Mouse (Mus musculus): Measurements from ENCODE around the gene Efna5. TPM values are rescaled to one million over a fixed set of nuclear protein-coding genes. Genes with fewer than 3 reads are reported as not detected.

Gene Efna5
- polyA plus RNA-seq, 1 experiment, result 4.1 TPM

DNA sequence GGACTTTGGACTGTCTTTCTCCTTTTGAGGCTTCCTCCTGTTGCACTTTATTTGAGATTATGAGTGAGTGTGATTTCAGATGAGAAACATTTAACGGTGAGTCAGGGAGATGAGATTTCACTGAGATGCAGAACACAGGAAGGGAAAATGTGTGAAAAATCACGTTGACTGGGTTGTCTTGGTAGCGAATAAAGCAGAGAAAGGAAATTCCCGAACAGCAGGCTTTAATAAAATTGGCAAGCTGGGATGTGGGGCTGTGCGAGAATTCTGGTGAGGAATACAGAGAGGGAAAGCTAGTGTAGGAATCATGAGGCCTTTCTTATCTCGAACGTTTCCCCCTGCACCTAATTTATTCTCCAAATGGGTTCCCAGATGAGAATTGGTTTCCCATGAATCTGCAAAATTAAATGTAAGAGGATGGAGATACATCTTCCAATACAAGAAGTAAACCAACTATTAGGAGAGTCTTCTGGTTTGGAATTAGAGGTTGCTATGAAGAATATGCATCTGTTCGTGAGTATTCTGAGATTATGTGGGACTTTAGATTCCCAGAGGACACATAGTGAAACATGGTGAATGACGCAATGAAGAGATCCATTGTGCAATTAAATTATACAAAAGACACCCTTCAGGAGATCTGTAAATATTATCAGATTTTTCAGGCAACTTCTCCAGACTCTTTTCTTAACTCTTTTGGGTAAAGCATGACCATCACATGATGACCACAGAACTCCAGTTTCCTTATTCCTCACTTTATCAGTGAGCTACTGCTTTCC lies 290.2 kb downstream of the Efna5 start:
- no peaks in the 10 kb centered on the region for H3K27me3 ChIP-seq (ENCODE audit: control insufficient read depth, insufficient read depth, low read length)
- WGBS, result 51% methylated on average over 9 of the region's 9 CpGs
- TF ChIP-seq POLR2A (IDR thresholded peaks at IDR 0.05; ENCODE audit: borderline replicate concordance, insufficient read depth, low read length) (no peak), CTCF (IDR thresholded peaks at IDR 0.05; ENCODE audit: borderline replicate concordance, insufficient read depth, low read depth, low read length) (no peak)
- no peak overlapping the region for H3K4me3 ChIP-seq (replicated peaks; ENCODE audit: insufficient read depth, low read depth, low read length)
- no peak overlapping the region for H3K27ac ChIP-seq (ENCODE audit: insufficient read depth, low read length)
- H3K4me1 ChIP-seq (ENCODE audit: control insufficient read depth, insufficient read depth, low read length), result no peaks in the 10 kb centered on the region
- no peak for DNase-seq

DNA sequence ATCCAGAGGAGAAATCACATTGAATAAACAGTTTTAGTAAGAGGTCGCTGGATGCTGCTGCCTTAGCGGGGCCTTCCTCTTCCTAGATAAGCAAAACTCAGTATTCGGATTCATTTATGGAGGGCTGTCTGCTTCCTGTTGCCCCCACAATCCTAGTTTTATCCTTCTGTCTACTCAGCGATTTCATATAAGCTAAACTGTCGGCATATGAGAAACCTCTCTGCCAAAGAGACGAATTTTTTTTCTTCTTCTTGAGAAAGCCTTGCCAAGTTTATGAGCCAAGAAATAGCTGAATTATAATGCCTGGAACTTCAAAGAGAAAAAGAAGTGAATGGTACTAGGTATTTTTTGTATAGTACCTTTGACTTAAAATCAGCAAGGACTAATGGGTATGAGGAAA lies 301.0 kb downstream of the Efna5 start:
- WGBS, result 56% methylated on average over 6 of the region's 6 CpGs
- DNase-seq, result no peak
- TF ChIP-seq POLR2A (IDR thresholded peaks at IDR 0.05; ENCODE audit: borderline replicate concordance, insufficient read depth, low read length) (no peak), CTCF (IDR thresholded peaks at IDR 0.05; ENCODE audit: borderline replicate concordance, insufficient read depth, low read depth, low read length) (no peak)
- Histone ChIP-seq H3K4me1 (ENCODE audit: control insufficient read depth, insufficient read depth, low read length) (no peaks in the 10 kb centered on the region), H3K27ac (ENCODE audit: insufficient read depth, low read length) (no peak overlapping the region), H3K27me3 (ENCODE audit: control insufficient read depth, insufficient read depth, low read length) (no peaks in the 10 kb centered on the region), H3K4me3 (replicated peaks; ENCODE audit: insufficient read depth, low read depth, low read length) (no peak overlapping the region)

DNA sequence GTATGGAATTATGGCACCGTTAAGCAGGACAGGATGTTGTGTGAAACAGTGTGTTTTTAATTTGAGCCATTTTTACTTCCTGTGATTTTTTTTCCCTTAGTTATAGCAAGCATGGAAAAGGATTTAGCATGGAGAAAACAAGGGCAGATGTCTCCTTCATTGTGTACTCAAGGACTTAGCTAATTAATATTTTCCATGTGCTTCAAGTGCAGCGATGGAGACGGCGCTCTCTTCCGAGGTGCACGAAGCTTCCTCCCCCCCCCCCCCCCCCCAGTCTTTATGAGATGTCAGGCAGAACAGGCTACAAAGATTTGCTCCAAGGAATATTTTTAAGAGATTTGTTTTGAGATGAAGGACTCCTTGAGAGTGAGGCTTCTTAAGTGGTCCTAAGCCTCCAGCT lies 301.5 kb downstream of the Efna5 start:
- Histone ChIP-seq H3K27ac (ENCODE audit: insufficient read depth, low read length) (no peak overlapping the region), H3K27me3 (ENCODE audit: control insufficient read depth, insufficient read depth, low read length) (no peaks in the 10 kb centered on the region), H3K4me1 (ENCODE audit: control insufficient read depth, insufficient read depth, low read length) (no peaks in the 10 kb centered on the region), H3K4me3 (replicated peaks; ENCODE audit: insufficient read depth, low read depth, low read length) (no peak overlapping the region)
- 68% methylated on average over 6 of the region's 6 CpGs for WGBS
- DNase-seq, result no peak
- TF ChIP-seq POLR2A (IDR thresholded peaks at IDR 0.05; ENCODE audit: borderline replicate concordance, insufficient read depth, low read length), result no peak
- no peak for TF ChIP-seq CTCF (IDR thresholded peaks at IDR 0.05; ENCODE audit: borderline replicate concordance, insufficient read depth, low read depth, low read length)

DNA sequence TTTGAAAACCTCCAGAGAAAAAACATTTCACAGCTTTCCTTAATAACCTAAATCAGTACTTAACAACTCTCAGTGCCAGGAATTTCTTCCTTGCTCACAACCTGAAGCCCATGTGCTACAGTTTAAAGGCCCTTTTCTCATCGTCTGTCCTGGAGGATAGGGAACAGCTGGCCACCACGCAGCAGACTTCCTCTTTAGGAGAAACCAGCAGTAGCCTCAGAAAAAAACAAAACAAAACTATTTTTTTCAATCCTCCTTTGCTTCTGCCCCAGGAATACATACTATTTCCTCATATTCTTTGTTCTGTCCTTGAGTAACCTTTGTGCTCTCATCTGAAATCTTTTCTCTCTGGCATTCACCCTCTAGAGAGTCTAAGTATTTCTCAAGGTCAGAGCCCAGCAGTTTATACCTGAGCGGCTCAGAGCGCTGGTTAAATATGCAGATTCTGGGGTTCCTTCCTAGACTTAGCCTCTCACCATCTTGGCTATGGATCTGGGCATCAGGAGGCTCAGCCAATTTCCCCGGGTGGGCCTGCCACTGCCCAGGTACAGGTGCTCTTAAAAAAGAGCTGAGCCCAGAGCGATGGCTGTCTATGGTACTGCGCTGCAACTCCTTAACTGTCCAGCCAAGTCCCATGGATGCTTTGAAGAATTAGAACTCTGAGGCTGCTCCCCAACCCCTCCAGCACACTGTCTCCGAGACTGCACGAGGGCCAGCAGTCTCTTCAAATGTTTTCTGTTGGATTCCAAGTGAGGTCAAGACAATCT lies 306.4 kb downstream of the Efna5 start:
- Histone ChIP-seq H3K27ac (ENCODE audit: insufficient read depth, low read length) (no peak overlapping the region), H3K4me3 (replicated peaks; ENCODE audit: insufficient read depth, low read depth, low read length) (no peak overlapping the region), H3K27me3 (ENCODE audit: control insufficient read depth, insufficient read depth, low read length) (no peaks in the 10 kb centered on the region), H3K4me1 (ENCODE audit: control insufficient read depth, insufficient read depth, low read length) (no peaks in the 10 kb centered on the region)
- TF ChIP-seq POLR2A (IDR thresholded peaks at IDR 0.05; ENCODE audit: borderline replicate concordance, insufficient read depth, low read length), result no peak
- no peak for TF ChIP-seq CTCF (IDR thresholded peaks at IDR 0.05; ENCODE audit: borderline replicate concordance, insufficient read depth, low read depth, low read length)
- DNase-seq, result no peak
- WGBS, result 74% methylated on average over 9 of the region's 9 CpGs

DNA sequence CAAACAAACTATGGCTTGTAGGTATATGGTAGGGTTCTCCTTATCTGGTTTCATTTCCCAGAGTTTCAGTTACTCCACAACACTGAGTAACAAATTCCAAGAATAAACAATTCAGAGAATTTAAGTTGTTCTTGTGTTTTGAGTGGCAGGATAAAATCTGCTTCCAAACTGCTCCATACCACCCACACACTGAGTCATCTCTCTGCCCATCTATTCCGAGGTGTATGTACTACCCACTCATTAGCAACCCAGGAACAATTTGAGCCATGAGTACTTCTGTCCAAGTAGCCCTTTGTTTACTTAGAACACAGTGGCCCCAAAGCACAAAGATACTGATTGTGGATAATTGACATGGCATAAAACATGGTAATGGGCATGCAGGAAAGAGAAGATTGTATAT lies 311.0 kb downstream of the Efna5 start:
- no peak overlapping the region for H3K27ac ChIP-seq (ENCODE audit: insufficient read depth, low read length)
- no peaks in the 10 kb centered on the region for H3K27me3 ChIP-seq (ENCODE audit: control insufficient read depth, insufficient read depth, low read length)
- no peak for DNase-seq
- no peaks in the 10 kb centered on the region for H3K4me1 ChIP-seq (ENCODE audit: control insufficient read depth, insufficient read depth, low read length)
- TF ChIP-seq POLR2A (IDR thresholded peaks at IDR 0.05; ENCODE audit: borderline replicate concordance, insufficient read depth, low read length) (no peak), CTCF (IDR thresholded peaks at IDR 0.05; ENCODE audit: borderline replicate concordance, insufficient read depth, low read depth, low read length) (no peak)
- no peak overlapping the region for H3K4me3 ChIP-seq (replicated peaks; ENCODE audit: insufficient read depth, low read depth, low read length)
- 70% methylated on average over 1 of the region's 1 CpGs for WGBS

DNA sequence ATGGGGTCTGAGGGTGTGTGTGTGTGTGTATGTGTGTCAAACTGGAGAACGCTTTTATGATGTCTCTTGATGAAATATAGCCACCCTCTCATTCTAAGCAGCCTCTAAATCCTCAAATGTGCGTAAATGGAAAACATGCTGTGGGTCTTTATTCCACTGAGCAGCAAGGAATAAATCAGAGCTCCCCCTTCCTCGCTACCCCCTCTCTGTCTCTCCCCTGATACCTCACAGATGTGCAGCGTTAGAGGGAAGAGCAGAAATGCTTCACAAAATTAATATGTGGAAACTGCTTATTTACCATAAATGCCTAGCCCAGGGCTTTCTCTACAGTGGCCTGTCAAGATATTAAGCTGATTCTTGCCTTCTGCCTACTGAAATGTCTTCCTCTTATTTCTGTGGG lies 313.1 kb downstream of the Efna5 start:
- 94% methylated on average over 4 of the region's 4 CpGs for WGBS
- H3K27me3 ChIP-seq (ENCODE audit: control insufficient read depth, insufficient read depth, low read length), result no peaks in the 10 kb centered on the region
- no peak for DNase-seq
- no peak overlapping the region for H3K27ac ChIP-seq (ENCODE audit: insufficient read depth, low read length)
- no peak overlapping the region for H3K4me3 ChIP-seq (replicated peaks; ENCODE audit: insufficient read depth, low read depth, low read length)
- no peaks in the 10 kb centered on the region for H3K4me1 ChIP-seq (ENCODE audit: control insufficient read depth, insufficient read depth, low read length)
- TF ChIP-seq CTCF (IDR thresholded peaks at IDR 0.05; ENCODE audit: borderline replicate concordance, insufficient read depth, low read depth, low read length), result no peak

DNA sequence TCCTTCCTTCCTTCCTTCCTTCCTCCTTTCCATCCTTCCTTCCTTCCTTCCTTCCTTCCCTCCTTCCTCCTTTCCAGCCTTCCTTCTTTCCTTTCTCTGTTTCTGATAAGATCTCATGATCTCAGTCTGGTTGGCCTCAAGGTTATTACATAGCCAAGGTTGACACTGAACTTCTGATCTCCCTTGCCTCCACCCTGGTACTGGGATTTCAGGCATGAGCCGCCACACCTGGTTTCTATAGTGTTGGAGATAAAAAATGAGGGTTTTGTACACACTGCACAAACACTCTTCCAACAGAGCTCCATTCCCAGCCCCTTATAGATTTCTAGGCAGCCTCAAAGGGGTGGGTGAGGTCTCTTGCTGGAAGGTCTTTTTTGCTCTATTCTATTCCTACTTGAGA lies 315.5 kb downstream of the Efna5 start:
- DNase-seq, result no peak
- Histone ChIP-seq H3K4me1 (ENCODE audit: control insufficient read depth, insufficient read depth, low read length) (no peaks in the 10 kb centered on the region), H3K27ac (ENCODE audit: insufficient read depth, low read length) (no peak overlapping the region), H3K4me3 (replicated peaks; ENCODE audit: insufficient read depth, low read depth, low read length) (no peak overlapping the region), H3K27me3 (ENCODE audit: control insufficient read depth, insufficient read depth, low read length) (no peaks in the 10 kb centered on the region)
- 97% methylated on average over 1 of the region's 1 CpGs for WGBS
- TF ChIP-seq CTCF (IDR thresholded peaks at IDR 0.05; ENCODE audit: borderline replicate concordance, insufficient read depth, low read depth, low read length) (no peak), POLR2A (IDR thresholded peaks at IDR 0.05; ENCODE audit: borderline replicate concordance, insufficient read depth, low read length) (no peak)

DNA sequence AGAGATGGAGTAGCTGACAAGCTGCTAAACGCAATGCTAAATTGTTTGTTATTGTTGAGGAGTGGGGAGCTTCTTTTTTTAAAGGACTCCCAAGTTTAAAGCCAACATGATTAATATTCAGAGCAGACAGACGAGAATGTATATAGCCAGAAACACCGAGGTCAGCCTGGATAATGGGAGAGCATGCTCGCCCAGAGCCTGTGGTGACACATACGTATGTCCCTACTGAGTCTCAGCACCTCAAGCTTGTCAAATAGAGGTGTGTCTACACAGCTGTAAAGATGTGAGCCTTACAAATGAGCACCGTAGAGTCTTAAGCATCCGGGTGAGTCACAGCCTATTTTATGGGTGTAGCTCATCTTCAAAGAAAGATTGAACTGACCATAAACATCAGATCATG lies 318.7 kb downstream of the Efna5 start:
- Histone ChIP-seq H3K27ac (ENCODE audit: insufficient read depth, low read length) (no peak overlapping the region), H3K4me1 (ENCODE audit: control insufficient read depth, insufficient read depth, low read length) (no peaks in the 10 kb centered on the region), H3K4me3 (replicated peaks; ENCODE audit: insufficient read depth, low read depth, low read length) (no peak overlapping the region), H3K27me3 (ENCODE audit: control insufficient read depth, insufficient read depth, low read length) (no peaks in the 10 kb centered on the region)
- no peak for DNase-seq
- 82% methylated on average over 7 of the region's 7 CpGs for WGBS
- TF ChIP-seq CTCF (IDR thresholded peaks at IDR 0.05; ENCODE audit: borderline replicate concordance, insufficient read depth, low read depth, low read length), result no peak
- no peak for TF ChIP-seq POLR2A (IDR thresholded peaks at IDR 0.05; ENCODE audit: borderline replicate concordance, insufficient read depth, low read length)

Data from cerebellum, adult 2 months (tissue).